Mouse (Mus musculus): Measurements from ENCODE around the gene Usf1. TPM values are rescaled to one million over a fixed set of nuclear protein-coding genes. Genes with fewer than 3 reads are reported as not detected.
A peak's percentile ranks its signal among the peaks of the same experiment; 100 is the strongest.

Gene Usf1
- polyA plus RNA-seq, 1 experiment from 2014 or later, result 150 TPM

- 90% methylated on average over 5 of the region's 5 CpGs for WGBS
- H3K4me3 ChIP-seq (ENCODE audit: low read length), result no peak overlapping the region
- ATAC-seq, result no peak
- H3K4me2 ChIP-seq (ENCODE audit: low read length), result no peak overlapping the region
- H3K9me3 ChIP-seq (ENCODE audit: control insufficient read depth, low read length), result no peaks in the 10 kb centered on the region
- no peaks in the 10 kb centered on the region for H3K4me1 ChIP-seq (ENCODE audit: control insufficient read depth, insufficient read depth, low read depth, low read length)
- no peak overlapping the region for H3K27ac ChIP-seq (ENCODE audit: low read depth, low read length)
- H3K36me3 ChIP-seq (ENCODE audit: control insufficient read depth, insufficient read depth, low read length), result no peaks in the 10 kb centered on the region
- H3K27me3 ChIP-seq (replicated peaks; ENCODE audit: control insufficient read depth, insufficient read depth, low read length), result no peaks in the 10 kb centered on the region
- H3K9ac ChIP-seq (ENCODE audit: low read depth, low read length), result no peak overlapping the region
These were observed 41.8 kb downstream of the Usf1 start for GRCm38 (mm10) chr1:171452923-171453322.

- H3K27ac ChIP-seq (ENCODE audit: low read depth, low read length), result no peak overlapping the region
- no peaks in the 10 kb centered on the region for H3K9me3 ChIP-seq (ENCODE audit: control insufficient read depth, low read length)
- H3K4me3 ChIP-seq (ENCODE audit: low read length), result no peak overlapping the region
- H3K27me3 ChIP-seq (replicated peaks; ENCODE audit: control insufficient read depth, insufficient read depth, low read length), result no peaks in the 10 kb centered on the region
- H3K4me2 ChIP-seq (ENCODE audit: low read length), result no peak overlapping the region
- H3K9ac ChIP-seq (ENCODE audit: low read depth, low read length), result no peak overlapping the region
- 90% methylated on average over 6 of the region's 6 CpGs for WGBS
- H3K4me1 ChIP-seq (ENCODE audit: control insufficient read depth, insufficient read depth, low read depth, low read length), result peaks cover 2% of the 10 kb centered on the region; the same call in 1 of the 2 replicates
- ATAC-seq, result no peak
- no peaks in the 10 kb centered on the region for H3K36me3 ChIP-seq (ENCODE audit: control insufficient read depth, insufficient read depth, low read length)
These were observed 43.8 kb downstream of the Usf1 start for GRCm38 (mm10) chr1:171454926-171455325.

- H3K36me3 ChIP-seq (ENCODE audit: control insufficient read depth, insufficient read depth, low read length), result no peaks in the 10 kb centered on the region
- H3K9ac ChIP-seq (ENCODE audit: low read depth, low read length), result no peak overlapping the region
- no peak for ATAC-seq
- 97% methylated on average over 1 of the region's 1 CpGs for WGBS
- H3K9me3 ChIP-seq (ENCODE audit: control insufficient read depth, low read length), result no peaks in the 10 kb centered on the region
- peaks cover 2% of the 10 kb centered on the region; the same call in 1 of the 2 replicates for H3K4me1 ChIP-seq (ENCODE audit: control insufficient read depth, insufficient read depth, low read depth, low read length)
- no peaks in the 10 kb centered on the region for H3K27me3 ChIP-seq (replicated peaks; ENCODE audit: control insufficient read depth, insufficient read depth, low read length)
- H3K27ac ChIP-seq (ENCODE audit: low read depth, low read length), result no peak overlapping the region
- H3K4me3 ChIP-seq (ENCODE audit: low read length), result no peak overlapping the region
- no peak overlapping the region for H3K4me2 ChIP-seq (ENCODE audit: low read length)
These were observed 46.5 kb downstream of the Usf1 start for GRCm38 (mm10) chr1:171457568-171457967.

GRCm38 (mm10) chr1:171459791-171460190, 48.7 kb downstream of the Usf1 start:
- no peak for ATAC-seq
- H3K4me2 ChIP-seq (ENCODE audit: low read length), result peak overlapping the region; percentile 20; the same call in 1 of the 2 replicates

GRCm38 (mm10) chr1:171460551-171461503, 49.7 kb downstream of the Usf1 start:
- Histone ChIP-seq H3K36me3 (ENCODE audit: control insufficient read depth, insufficient read depth, low read length) (no peaks in the 10 kb centered on the region), H3K4me3 (ENCODE audit: low read length) (no peak overlapping the region), H3K4me2 (ENCODE audit: low read length) (no peak overlapping the region), H3K9ac (ENCODE audit: low read depth, low read length) (no peak overlapping the region), H3K27me3 (replicated peaks; ENCODE audit: control insufficient read depth, insufficient read depth, low read length) (no peaks in the 10 kb centered on the region), H3K27ac (ENCODE audit: low read depth, low read length) (no peak overlapping the region), H3K4me1 (ENCODE audit: control insufficient read depth, insufficient read depth, low read depth, low read length) (peaks cover 2% of the 10 kb centered on the region; the same call in 1 of the 2 replicates), H3K9me3 (ENCODE audit: control insufficient read depth, low read length) (no peaks in the 10 kb centered on the region)
- no peak for ATAC-seq
- 92% methylated on average over 21 of the region's 22 CpGs for WGBS

More at GRCm38 (mm10) chr1:171459791-171460190, 48.7 kb downstream of the Usf1 start:
- Histone ChIP-seq H3K27ac (ENCODE audit: low read depth, low read length) (no peak overlapping the region), H3K4me1 (ENCODE audit: control insufficient read depth, insufficient read depth, low read depth, low read length) (peaks cover 2% of the 10 kb centered on the region; the same call in 1 of the 2 replicates), H3K36me3 (ENCODE audit: control insufficient read depth, insufficient read depth, low read length) (no peaks in the 10 kb centered on the region), H3K9me3 (ENCODE audit: control insufficient read depth, low read length) (no peaks in the 10 kb centered on the region), H3K27me3 (replicated peaks; ENCODE audit: control insufficient read depth, insufficient read depth, low read length) (no peaks in the 10 kb centered on the region), H3K4me3 (ENCODE audit: low read length) (no peak overlapping the region), H3K9ac (ENCODE audit: low read depth, low read length) (no peak overlapping the region)
- WGBS, result 43% methylated on average over 5 of the region's 5 CpGs

GRCm38 (mm10) chr1:171463133-171463532, 52.0 kb downstream of the Usf1 start:
- no peak overlapping the region for H3K4me2 ChIP-seq (ENCODE audit: low read length)
- H3K9me3 ChIP-seq (ENCODE audit: control insufficient read depth, low read length), result no peaks in the 10 kb centered on the region
- 94% methylated on average over 3 of the region's 3 CpGs for WGBS
- no peak overlapping the region for H3K9ac ChIP-seq (ENCODE audit: low read depth, low read length)
- H3K4me1 ChIP-seq (ENCODE audit: control insufficient read depth, insufficient read depth, low read depth, low read length), result peaks cover 2% of the 10 kb centered on the region; the same call in 1 of the 2 replicates
- no peak overlapping the region for H3K27ac ChIP-seq (ENCODE audit: low read depth, low read length)
- H3K27me3 ChIP-seq (replicated peaks; ENCODE audit: control insufficient read depth, insufficient read depth, low read length), result no peaks in the 10 kb centered on the region
- no peaks in the 10 kb centered on the region for H3K36me3 ChIP-seq (ENCODE audit: control insufficient read depth, insufficient read depth, low read length)
- no peak overlapping the region for H3K4me3 ChIP-seq (ENCODE audit: low read length)
- no peak for ATAC-seq

GRCm38 (mm10) chr1:171465749-171466412, 54.8 kb downstream of the Usf1 start:
- H3K4me2 ChIP-seq (ENCODE audit: low read length), result no peak overlapping the region
- no peaks in the 10 kb centered on the region for H3K9me3 ChIP-seq (ENCODE audit: control insufficient read depth, low read length)
- ATAC-seq, result no peak
- no peaks in the 10 kb centered on the region for H3K4me1 ChIP-seq (ENCODE audit: control insufficient read depth, insufficient read depth, low read depth, low read length)
- no peaks in the 10 kb centered on the region for H3K36me3 ChIP-seq (ENCODE audit: control insufficient read depth, insufficient read depth, low read length)
- no peak overlapping the region for H3K9ac ChIP-seq (ENCODE audit: low read depth, low read length)
- WGBS, result 92% methylated on average over 5 of the region's 5 CpGs
- no peak overlapping the region for H3K4me3 ChIP-seq (ENCODE audit: low read length)
- H3K27me3 ChIP-seq (replicated peaks; ENCODE audit: control insufficient read depth, insufficient read depth, low read length), result no peaks in the 10 kb centered on the region
- H3K27ac ChIP-seq (ENCODE audit: low read depth, low read length), result no peak overlapping the region

GRCm38 (mm10) chr1:171466565-171466964, 55.5 kb downstream of the Usf1 start:
- Histone ChIP-seq H3K4me2 (ENCODE audit: low read length) (no peak overlapping the region), H3K36me3 (ENCODE audit: control insufficient read depth, insufficient read depth, low read length) (no peaks in the 10 kb centered on the region), H3K4me1 (ENCODE audit: control insufficient read depth, insufficient read depth, low read depth, low read length) (no peaks in the 10 kb centered on the region), H3K9ac (ENCODE audit: low read depth, low read length) (no peak overlapping the region), H3K27me3 (replicated peaks; ENCODE audit: control insufficient read depth, insufficient read depth, low read length) (no peaks in the 10 kb centered on the region), H3K9me3 (ENCODE audit: control insufficient read depth, low read length) (no peaks in the 10 kb centered on the region), H3K4me3 (ENCODE audit: low read length) (no peak overlapping the region), H3K27ac (ENCODE audit: low read depth, low read length) (no peak overlapping the region)
- no peak for ATAC-seq
- WGBS, result 83% methylated on average over 4 of the region's 4 CpGs

Measured in hindbrain, embryonic 16.5 days (tissue).